Mouse (Mus musculus) adrenal gland, postnatal 4 days (tissue): Measurements from ENCODE around the gene Fkbp4. TPM values are rescaled to one million over a fixed set of nuclear protein-coding genes. Genes with fewer than 3 reads are reported as not detected.
"Not testable (repeated sequence)": the region's sequence is repeated elsewhere in the genome, so short reads cannot be mapped to it uniquely, and the experiment has no call there.

Source experiments
- DNase-seq, 2 experiments: peaks; one replicate each; pipeline ENCODE4 v3.0.0; 2021 to 2022; ENCODE audit warnings: low spot score in 2 of 2, mixed read lengths in 2 of 2
- total RNA-seq, 2 experiments: library from RNA; stranded (reverse); gene quantifications; 2 replicates each; pipeline ENCODE4 v1.2.3; 2021

Fkbp4 gene
- total RNA-seq, 2 experiments from 2014 or later, result 190 to 194 TPM

DNA sequence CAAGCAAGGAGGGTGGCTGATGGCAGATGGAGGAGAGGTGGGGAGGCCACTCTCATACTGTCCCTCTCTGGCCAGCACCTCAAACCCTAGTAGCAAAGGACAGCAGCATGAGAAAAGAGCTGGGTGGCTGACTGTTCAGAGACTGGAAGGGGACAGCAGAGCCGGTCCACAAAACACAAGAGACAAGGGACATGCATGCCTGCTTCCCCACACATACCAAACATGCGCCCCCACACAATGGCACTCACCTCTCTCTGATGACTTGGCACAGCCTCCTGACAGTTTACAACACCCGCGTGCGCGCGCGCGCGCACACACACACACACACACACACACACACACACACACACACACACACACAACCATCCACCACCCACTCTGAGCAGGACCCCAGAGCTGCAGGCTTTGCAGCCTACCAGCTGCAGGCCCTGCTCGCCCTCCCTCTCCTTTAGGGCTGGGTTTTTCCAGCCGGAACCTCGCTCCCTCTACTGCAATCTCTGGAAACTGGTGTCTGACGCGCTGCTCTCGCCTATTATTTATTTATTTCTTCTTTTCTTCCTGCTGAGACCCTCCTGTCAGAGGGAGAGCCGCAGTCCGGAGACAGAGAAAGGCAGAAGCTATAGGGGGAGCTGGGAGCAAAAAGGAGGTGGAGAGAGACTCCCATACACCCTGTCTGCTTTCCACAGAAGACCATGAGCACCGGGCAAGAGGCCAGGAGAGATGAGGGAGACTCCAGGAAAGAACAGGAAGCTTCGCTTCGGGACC lies 38.9 kb downstream of the Fkbp4 start:
- no peak for DNase-seq

- DNase-seq, result no peak
These were observed 39.5 kb downstream of the Fkbp4 start, which contains the start of gene Nrip2 for GRCm38 (mm10) chr6:128398996-128399395. Gene Nrip2, plus strand, starts transcription at chr6:128399296.

DNA sequence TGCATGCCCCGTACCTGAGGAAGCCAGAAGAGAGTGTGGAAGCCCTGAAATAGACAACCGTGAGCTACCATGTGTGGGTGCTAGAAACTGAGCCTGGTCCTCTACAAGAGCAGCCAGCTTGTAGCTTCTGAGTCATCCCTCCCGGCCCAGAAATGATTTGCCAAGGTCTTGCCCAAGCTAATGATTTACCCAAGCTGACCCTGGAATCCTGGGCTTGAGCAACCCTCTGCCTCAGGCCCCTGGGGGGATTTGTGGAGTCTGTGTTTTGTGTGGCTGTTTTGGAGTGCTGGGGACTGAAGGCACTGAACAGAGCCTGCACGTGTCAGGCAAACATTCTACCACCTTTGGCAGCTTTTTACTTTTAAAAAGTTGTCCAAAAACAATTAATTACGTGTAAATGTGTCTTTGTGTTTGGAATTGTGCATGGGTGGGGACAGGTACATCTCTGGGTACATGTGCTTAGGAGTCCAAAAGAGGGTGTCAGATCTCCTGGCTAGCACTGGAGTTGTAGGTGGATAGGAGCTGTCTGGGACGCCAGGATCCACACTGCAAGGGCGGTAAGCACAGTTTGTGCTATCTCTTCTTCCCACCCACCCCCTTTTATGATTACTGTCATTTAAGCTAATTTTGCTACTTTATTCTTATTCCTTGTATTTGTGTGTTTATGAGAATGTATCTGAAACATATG lies 40.8 kb downstream of the Fkbp4 start:
- DNase-seq, result no peak

DNA sequence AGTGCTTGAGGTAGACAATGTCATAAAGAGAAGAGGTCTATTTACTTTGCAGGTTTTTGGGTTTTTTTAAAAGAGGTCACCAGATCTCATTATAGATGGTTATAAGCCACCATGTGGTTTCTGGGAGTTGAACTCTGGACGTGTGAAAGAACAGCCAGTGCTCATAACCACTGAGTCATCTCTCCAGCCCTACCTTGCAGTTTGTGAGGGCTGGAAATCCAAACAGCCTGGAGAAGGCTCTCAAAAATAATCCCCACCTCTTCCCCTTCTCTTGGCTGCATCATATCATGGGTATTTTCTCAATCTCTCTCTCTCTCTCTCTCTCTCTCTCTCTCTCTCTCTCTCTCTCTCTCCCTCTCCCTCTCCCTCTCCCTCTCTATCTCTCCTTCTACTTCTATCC lies 47.8 kb downstream of the Fkbp4 start:
- DNase-seq, result no peak

DNA sequence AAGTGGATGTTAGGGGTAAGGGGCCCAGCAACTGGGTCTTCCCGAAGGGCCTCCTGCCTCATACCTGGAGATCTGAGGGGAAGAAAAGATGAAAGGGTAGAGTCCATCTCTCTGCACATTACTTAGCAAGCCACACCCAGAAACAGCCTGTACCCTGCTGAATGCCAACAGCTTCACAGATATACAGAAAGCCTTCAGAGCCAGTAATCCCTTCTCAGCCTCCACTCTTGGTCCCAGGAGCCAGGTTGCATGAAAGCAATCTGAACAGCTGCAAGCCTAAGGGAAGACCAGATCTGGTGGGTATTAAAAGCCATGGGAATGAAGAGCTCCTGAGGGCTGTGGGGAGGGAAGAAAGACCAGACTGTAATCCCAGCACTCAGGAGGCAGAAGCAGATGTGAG lies 49.3 kb downstream of the Fkbp4 start:
- no peak for DNase-seq

GRCm38 (mm10) chr6:128385026-128385425 lies 53.5 kb downstream of the Fkbp4 start:
- no peak for DNase-seq

DNA sequence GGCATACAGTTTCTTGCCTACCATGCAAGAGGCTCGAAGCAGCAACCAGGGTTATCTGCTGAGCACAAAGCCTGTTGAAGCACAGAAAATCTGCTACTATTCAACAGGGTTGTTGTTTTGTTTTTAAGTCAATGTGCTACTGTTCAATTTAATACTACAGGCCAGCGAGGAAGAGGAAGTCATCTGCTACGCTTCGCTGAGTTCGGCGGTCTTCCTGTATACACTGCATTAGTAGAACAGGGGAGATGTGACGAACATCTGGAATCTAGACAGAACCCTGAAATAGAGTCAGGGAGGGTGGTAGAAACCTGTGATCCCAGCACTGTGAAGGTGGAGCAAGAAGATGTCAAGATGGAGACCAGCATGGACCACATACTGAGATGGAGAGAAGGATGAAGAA lies 54.7 kb downstream of the Fkbp4 start:
- no peak for DNase-seq

DNA sequence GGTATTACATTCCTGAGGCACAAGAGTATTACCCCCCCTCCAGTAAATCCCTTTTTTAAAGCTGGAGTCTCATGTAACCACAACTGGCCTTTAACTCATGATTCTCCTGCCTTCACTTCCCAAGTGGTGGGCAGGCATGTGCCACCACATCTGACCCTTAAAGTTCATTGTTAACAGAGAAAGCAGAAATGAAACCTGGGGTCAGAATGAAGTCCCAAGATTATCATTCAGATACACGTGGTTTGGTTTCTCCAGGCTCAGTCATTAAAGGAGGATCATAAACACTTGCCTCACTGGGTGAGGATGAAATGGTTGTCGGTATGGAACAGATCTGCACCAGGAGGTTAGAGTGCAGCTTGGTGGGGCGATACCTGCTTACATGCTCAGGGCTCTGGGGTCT lies 57.2 kb downstream of the Fkbp4 start:
- DNase-seq, result no peak

DNA sequence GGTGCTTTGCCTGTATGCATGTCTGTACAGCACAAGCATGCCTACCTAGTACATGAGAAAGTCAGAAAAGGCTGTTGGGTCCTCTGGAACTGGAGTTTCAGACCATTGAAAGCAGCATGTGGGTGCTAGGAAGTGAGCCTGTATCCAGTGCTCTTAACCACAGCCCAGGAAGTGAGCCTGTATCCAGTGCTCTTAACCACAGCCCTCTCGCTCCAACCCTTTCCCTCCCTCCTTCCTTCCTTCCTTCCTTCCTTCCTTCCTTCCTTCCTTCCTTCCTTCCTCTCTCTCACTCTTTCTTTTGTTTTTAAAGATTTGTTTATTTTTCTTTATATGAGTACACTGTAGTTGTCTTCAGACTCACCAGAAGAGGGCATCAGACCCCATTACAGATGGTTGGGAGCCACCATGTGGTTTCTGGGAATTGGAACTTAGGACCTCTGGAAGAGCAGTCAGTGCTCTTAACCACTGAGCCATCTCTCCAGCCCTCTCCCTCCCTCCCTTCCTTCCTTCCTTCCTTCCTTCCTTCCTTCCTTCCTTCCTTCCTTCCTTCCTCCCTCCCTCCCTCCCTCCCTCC lies 57.8 kb downstream of the Fkbp4 start:
- not testable (repeated sequence) for DNase-seq

Other genes with a start within 250 kb of the Fkbp4 start
- 1 to 10 TPM; 3.3 to 4.1 TPM for gene Tead4, start 137.9 kb downstream of the Fkbp4 start, total RNA-seq
- 10 to 100 TPM; 39.8 to 41.9 TPM for gene Tulp3, start 82.8 kb downstream of the Fkbp4 start, total RNA-seq
- gene Rhno1, start 75.8 kb downstream of the Fkbp4 start, total RNA-seq, result 10 to 100 TPM; 35.0 to 36.9 TPM
- 10 to 100 TPM; 28.7 to 32.9 TPM for gene Foxm1, start 75.7 kb downstream of the Fkbp4 start, total RNA-seq
- gene Tex52, start 63.2 kb downstream of the Fkbp4 start, total RNA-seq, result not detected
- not detected for gene Gm44596, start 63.2 kb downstream of the Fkbp4 start, total RNA-seq
- 1 to 10 TPM; 4.1 to 6.2 TPM for gene Nrip2, start 39.4 kb downstream of the Fkbp4 start, total RNA-seq
- 10 to 100 TPM; 30.8 to 43.9 TPM for gene Itfg2, start 13.7 kb downstream of the Fkbp4 start, total RNA-seq
- gene Pzp, start 88.0 kb upstream of the Fkbp4 start, total RNA-seq, result 100 to 1,000 TPM in 1 of 2 experiments, 10 to 100 TPM in 1; 15.0 to 306 TPM
- gene A2ml1, start 142.9 kb upstream of the Fkbp4 start, total RNA-seq, result 1 to 10 TPM in 1 of 2 experiments, not detected in 1; 1.1 TPM
- gene Klrb1a, start 184.9 kb upstream of the Fkbp4 start, total RNA-seq, result not detected
- gene Clec2h, start 223.7 kb upstream of the Fkbp4 start, total RNA-seq, result 1 to 10 TPM; 2.3 to 3.9 TPM